Mouse (Mus musculus) CH12F3 (cell line): ENCODE data around the gene 9330182L06Rik.

ENCODE experiments used
- in situ Hi-C: fragments of 300-500 bp; cut with MboI; formaldehyde crosslinking; loops from 2 replicates; pipeline ENCODE4 v1.14.3; 2020; ENCODE audit warnings: low sequenced_read_pairs

Gene 9330182L06Rik

GRCm38 (mm10) chr5:9361982-9362661 lies 96.2 kb downstream of the 9330182L06Rik start:
- in situ Hi-C loops = no loop called here

DNA sequence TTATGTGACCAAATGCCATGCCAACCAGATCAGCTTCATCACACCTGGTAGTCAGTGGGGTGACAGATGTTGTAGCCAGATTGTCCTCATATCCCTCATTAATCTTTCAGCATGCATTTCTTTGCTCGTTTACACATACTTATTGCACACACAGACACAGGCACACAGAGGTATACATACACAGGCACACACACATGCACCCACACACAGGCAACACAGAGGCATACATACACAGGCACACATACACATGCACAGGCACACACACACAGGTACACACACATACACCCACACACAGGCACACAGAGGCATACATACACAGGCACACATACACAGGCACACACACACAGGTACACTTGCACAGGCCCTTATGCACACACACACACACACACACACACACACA lies 99.0 kb downstream of the 9330182L06Rik start:
- in situ Hi-C loops = no loop called here

DNA sequence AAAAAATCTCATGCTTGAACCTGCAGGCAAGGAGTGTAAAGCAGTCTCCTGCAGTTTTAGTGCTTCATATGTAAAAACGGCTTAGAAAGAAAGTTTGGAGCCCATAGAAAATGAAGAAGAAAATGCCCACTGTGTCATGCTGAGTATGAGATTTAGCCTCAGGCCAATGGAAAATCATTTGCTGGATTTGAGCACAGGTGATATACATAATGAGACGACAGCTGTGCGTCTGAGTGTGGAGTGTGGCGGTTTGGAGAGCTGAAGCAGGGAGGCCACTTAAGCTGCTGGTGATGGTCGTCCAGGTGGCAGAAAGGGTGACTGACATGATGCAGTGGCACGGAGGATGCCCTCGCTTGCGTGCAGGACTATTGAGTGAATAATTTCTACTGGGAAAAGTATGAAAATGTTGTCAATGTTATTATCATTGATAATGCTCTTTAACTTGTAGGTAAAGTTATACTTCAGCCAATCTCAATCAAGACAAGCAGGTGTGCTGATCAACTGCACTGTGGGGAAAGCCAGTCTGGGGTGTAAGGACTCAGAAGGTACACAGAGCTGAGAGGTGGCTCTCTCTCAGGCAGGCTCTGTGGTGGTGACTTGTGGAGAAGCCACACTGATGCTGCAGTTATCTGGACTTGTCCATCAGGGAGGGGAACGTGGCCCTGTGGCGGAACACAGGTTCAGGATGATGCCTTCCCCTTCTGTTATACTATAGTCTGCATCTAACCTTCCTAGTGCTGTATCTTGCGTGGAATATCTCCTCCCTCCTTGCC lies 102.2 kb downstream of the 9330182L06Rik start:
- in situ Hi-C loops = no loop called here

GRCm38 (mm10) chr5:9371127-9371526 lies 105.2 kb downstream of the 9330182L06Rik start:
- in situ Hi-C loops = no loop called here

GRCm38 (mm10) chr5:9373341-9373740 lies 107.4 kb downstream of the 9330182L06Rik start:
- in situ Hi-C loops = no loop called here

DNA sequence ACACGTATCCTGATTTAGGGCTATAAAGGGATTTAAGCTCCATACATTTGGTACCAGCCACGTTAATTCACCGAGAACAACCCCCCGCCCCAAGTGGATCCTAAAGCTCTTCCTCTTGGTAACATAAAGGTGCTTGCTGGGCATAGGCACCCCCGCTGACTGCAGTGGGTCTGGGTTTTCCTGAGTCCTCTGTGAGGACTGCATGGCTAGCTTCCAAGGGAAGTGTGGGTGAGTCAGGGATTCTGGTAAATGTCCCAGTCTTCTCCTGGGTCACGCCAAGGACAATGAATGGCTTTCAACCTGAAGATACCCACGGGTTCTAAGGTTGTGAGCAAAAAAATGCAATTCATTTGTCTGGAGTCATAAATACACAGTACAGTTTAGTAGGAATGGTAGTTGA lies 124.0 kb downstream of the 9330182L06Rik start:
- in situ Hi-C loops = no loop called here

DNA sequence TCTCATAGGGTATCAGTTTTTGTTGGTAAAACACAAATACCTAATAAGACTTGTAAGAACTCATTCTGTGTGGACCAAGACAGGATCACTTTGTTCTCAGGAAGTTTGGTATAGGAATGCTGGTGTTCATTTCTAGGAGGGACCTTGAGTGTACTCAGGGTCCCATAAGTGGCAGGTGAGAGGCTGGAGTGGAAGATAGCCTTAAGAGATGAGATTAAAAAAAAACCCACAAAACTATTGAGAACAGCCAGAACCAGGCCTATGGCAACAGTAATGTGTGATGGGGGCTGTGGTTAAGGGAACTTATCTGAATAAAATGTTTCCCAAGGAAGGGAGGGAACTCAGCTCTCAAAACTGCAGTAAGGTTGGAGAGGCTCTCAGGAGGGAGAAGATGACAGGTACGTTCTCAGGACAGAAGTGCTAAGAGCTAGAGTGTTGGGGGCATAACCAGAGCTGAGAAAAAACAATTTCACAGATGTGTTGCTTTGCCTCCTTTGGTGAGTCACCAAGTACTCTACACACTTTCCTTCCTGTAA lies 126.0 kb downstream of the 9330182L06Rik start:
- in situ Hi-C loops = no loop called here

DNA sequence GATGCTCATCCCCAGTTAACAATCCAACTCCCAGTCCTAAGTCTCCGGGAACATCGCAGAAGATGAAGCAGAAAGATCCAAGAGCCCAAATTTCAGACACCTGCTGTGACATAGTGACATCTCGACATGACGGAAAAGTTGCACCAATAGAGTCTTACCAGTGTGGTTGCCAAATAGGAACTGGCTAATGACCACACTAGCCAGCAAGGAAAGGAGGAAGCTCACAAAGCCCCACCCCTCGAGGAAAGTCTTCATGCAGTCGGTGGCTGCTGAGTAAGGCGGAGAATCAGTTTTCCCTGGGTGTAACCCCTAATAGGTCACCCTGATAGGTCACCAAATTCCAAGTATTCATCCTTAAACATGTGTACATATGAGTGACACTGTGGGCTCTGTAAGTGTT lies 151.2 kb downstream of the 9330182L06Rik start:
- in situ Hi-C loops = no loop called here

- in situ Hi-C loops = no loop called here
These were observed 151.9 kb downstream of the 9330182L06Rik start for GRCm38 (mm10) chr5:9417802-9418201.

DNA sequence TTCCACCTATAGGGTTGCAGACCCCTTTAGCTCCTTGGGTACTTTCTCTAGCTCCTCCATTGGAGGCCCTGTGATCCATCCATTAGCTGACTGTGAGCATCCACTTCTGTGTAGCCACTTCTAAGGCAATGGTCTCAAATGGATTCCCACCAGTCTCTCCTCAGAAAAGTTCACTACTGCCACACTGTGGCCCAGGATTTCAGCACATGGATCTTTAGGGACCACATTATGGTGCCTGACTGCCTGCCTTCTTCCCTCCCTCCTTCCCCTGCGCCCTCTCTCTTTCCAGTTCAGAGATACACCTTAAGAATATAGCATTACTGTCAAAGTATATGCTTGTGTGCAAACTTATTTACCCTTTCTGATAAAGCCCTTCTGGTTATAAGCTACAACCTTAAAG lies 154.0 kb downstream of the 9330182L06Rik start:
- in situ Hi-C loops = no loop called here

DNA sequence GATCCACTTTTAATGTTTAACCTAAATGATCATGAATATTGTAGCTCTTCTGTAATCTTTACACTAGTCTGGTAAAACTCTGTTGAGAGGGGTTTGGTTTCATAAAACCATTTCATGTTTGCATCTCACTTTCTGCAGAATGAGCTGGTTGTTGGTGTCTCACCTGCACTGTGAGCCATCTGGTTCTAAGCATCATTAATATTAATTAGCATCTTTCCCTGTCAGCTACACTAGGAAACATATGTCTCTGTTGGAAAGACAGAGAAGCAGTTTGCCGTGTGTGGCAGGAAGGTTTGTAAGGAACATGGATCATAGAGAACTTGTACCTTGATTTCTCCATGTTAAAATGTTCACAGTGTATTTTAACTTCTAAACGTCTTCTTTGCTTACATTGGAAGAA lies 158.5 kb downstream of the 9330182L06Rik start:
- in situ Hi-C loops = no loop called here

GRCm38 (mm10) chr5:9427165-9427564 lies 161.2 kb downstream of the 9330182L06Rik start:
- in situ Hi-C loops = loop anchor here (5.0 kb wide), 1 partner anchor 260 kb away; no protein-coding TSS in a partner anchor

DNA sequence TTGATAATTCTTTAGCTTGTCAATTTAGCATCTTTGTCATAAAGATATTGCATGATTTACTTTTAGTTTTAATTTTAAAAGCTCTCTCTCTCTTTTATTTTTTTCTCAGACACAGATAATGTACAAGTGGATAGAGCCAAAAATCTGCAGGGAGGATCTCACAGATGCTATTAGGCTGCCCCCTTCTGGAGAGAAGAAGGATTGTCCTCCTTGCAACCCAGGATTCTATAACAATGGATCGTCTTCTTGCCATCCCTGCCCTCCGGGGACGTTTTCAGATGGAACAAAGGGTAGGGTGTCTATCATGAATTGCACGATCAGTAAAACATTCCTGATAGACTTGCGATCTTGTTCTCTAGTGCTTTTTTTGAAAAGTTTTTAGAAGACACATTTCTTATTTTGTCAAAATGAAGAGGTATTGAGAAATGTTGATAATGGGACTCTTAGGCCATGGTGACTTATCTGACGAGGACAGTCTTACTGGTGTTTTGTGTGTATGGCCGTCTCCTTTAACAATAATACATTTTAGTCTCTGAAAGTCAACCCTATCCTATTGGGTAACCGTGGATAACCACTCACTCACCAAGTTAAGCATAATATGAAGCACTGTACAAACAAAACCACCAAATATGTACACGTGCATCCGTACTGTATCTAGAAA lies 161.8 kb downstream of the 9330182L06Rik start:
- in situ Hi-C loops = loop anchor here (5.0 kb wide), 1 partner anchor 260 kb away; no protein-coding TSS in a partner anchor

DNA sequence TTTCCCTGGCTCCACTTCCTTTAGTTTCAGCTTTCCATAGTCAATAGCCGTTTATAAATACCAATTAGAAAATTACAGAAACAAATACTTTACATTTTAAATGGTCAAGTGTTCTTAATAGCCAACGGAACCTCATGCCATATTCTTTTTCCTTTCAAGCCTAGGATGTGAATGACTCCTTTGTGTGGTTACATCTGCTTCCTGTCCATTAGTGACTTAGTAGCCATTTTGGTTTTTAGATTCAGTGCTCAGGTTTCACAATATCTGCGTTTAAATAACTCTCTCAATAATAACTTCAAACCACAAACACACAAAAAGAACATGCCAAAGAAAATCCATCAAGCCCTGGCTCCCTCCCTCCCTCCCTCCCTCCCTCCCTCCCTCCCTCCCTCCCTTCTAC lies 162.8 kb downstream of the 9330182L06Rik start:
- in situ Hi-C loops = loop anchor here (5.0 kb wide), 1 partner anchor 261 kb away; no protein-coding TSS in a partner anchor

- in situ Hi-C loops = no loop called here
These were observed 180.2 kb downstream of the 9330182L06Rik start for GRCm38 (mm10) chr5:9446146-9446545.

DNA sequence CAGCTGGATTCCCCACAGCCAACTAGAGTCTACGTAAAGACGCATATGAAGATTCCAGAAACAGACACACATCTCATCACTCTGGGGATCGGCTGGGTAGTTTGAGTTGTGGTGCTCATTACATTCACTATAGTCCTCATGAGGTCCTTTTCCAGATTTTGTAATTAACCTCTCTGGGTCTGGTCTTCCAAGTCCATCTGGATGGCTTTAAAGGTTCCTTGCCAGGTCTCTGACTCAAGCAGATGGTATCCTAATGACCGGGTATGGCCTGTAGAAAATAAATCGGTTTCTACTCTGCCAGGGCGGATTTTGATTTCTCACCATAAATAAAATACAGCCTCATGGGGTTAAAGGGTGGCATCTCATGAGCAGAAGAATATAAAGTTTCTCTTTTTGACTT lies 183.0 kb downstream of the 9330182L06Rik start:
- in situ Hi-C loops = no loop called here

DNA sequence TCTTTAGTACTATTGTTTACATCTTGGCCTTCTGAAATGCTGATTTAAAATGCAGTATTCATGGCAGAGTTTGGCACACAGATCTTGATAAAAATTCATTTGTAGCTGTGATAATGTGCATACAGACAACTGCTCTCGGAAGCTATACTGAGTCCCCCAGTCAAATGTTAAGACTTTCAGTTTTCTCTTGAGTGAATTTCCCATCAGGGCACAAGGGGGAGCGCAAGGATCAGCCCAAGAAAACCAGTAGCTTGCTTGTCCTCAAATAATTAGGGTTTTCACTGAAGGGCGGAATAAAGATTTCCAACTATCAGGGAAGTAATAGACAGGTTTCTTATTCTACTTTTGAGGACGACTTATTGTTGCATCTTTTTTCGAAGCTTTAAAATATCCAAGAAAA lies 183.7 kb downstream of the 9330182L06Rik start:
- in situ Hi-C loops = no loop called here

DNA sequence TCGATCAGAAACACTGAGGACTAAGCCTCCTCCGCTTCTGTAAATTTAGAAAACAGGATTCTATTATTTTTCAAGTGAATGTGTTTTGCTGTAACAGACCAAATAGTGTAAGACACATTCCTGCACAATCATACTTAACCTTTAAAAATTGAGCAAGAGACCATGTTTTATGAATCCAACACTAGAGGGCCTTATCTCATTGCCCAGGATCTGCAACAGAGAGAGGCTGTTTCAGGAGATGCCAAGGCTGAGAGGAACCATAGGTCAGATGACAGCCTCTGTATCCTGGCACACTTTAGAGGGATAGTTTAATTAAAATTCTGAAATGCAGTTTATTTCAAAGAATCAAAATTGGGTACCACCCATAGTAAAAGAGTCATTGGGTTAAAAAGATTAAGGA lies 187.4 kb downstream of the 9330182L06Rik start:
- in situ Hi-C loops = no loop called here

- in situ Hi-C loops = no loop called here
These were observed 211.7 kb downstream of the 9330182L06Rik start for GRCm38 (mm10) chr5:9477587-9477986.

DNA sequence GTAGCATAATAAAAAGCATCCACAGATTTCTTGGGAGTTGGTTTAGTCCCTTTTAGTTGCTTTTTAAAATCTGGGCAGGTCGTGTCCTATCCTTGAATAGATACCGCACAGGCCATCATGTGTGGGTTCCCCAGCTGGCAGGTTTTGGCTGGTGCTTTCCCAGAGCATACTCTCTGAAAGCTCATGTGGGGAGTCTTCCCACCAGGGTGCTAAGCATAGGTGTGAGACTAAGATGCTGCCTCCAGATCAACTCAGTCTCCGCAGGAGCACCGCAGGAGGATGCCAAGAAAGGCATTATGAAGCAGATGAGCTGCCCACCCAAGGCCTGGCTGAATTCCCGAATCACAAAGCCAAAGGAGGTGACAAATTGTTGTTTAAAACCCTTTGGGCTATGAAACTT lies 229.5 kb downstream of the 9330182L06Rik start:
- in situ Hi-C loops = no loop called here

- in situ Hi-C loops = no loop called here
These were observed 231.3 kb downstream of the 9330182L06Rik start for GRCm38 (mm10) chr5:9497235-9497634.
